Mouse (Mus musculus): Measurements from ENCODE around the gene Gdpd5.
A peak's percentile ranks its signal among the peaks of the same experiment; 100 is the strongest.
"Not testable (repeated sequence)": the region's sequence is repeated elsewhere in the genome, so short reads cannot be mapped to it uniquely, and the experiment has no call there.

Gene Gdpd5

GRCm38 (mm10) chr7:99374325-99374724 is 6.9 kb upstream of the Gdpd5 start:
- not testable (repeated sequence) for DNase-seq

- peak; percentile 59 for DNase-seq
Measured at GRCm38 (mm10) chr7:99375455-99375854, 5.8 kb upstream of the Gdpd5 start.

DNA sequence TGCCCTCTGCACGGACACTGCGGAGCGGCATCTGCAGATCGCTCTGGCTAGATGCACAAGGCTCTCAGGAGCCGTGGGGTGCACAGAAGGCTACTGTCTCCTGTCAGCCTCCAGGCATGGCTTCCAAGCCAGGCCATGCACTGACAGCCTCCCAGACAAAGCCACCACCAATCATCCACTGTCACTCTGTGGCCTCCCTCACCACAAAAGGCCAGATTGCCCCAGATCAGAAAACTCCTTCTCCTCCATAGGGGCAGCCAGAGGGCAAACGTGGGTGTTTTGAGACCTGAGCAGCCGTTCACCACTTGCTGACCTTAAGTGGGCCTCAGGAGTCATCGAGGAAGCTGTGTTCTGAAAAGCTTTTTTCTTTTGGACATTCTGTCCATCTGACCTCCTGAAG is 2.3 kb upstream of the Gdpd5 start:
- no peak for DNase-seq

DNA sequence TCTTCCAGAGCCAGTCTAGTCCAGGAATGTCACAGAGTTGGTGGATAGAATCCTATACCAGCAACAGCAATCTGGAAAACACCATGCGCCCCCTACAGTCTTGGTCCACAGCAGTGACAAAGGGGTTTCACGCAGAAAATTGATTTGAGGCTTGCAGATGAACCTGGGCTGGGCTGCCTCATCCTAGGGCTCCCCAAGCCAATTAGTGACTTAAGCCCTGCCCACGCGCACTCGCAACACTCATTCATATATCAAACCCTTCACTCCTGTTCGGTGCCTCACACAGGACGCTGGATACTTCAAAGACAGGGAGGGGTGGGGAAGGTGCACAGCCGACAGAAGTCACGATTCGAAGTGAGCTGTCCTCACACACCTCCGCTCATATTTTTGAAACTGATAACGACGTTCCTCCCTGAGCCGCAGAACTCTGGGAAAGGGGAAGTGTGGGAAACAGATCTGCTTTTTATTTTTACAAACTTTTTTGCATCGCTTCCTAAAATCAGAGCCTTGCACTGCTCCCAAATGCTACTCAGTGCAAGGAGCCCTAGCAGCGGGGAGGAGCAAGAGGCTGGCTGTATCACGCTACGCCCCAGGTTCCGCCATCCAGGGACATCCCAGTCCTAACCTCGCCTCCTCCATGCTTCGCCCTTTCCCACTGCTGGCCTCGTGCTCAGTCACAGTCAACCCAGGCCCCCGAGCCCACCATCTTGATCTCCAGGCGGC is 562 bp upstream of the Gdpd5 start:
- peak; percentile 85 for DNase-seq

DNA sequence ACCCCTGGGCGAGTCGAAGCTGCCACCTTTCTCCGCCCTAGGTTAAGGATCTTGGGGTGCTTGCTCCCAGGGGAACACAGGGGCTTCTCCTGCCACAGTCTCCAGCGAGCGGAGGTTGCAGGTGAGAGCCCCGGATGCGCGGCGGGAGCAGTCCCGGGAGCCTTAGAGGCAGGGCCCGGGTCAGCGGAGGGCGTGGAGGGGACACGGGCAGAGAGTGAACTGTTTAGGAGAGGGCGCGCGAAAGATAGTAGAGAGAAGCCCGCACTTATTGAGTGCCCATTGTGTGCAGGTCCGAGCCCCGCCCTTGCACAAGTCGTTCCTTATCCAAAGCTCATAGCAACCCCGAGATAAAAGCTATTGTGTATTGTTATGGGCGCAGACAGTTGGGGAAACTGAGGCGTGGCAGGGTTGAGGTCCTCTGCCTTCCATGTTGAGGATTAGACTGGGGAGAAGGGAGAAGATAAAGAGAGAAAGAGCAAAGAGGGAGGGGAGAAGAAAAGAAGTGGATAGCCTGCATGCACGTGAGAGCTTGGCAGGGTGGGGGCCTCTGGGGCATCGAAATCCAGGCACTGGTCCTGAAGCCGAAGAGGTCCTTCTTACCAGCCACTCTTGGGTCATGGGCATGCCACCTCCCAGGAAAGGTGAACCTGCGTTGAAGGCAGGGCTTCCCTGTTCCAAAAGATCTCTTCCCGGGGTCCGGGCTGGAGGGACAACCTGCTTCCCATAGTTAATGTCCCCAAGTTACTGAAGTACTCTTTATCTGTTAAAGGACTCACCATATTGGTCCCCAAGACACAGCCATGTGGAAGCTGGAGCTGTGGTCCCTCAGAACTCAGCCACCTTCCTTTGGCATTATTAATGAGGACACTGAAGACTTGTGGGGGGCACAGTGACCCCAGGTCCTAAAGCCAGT is 1.1 kb downstream of the Gdpd5 start:
- peak; percentile 34 for DNase-seq

GRCm38 (mm10) chr7:99383246-99383645 is 2.0 kb downstream of the Gdpd5 start:
- no peak for DNase-seq

DNA sequence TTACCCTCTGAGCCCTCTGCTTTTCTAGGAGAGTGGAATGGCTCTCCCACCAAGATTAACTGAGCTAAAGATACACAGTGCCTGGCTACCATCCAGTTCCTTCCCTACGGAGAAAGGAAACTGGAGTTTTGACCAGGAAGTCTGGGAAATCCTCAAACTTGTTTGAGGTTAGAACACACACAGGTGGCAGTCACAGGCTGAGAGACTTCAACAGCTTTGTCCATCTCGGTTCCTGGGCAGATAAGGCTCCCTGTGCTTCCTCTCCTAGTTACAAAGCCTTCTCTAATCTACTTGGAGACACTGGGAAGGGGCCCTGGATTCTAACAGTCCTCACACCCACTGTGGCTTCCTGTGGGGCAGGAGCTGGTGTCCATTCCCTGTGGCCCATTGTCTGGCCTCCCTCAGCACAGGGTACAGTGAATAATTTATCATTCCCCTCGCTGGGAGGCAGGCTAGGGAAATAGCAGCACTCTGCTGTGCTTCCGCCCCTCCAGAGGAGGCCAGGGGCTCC is 2.9 kb downstream of the Gdpd5 start:
- peak; percentile 59 for DNase-seq

DNA sequence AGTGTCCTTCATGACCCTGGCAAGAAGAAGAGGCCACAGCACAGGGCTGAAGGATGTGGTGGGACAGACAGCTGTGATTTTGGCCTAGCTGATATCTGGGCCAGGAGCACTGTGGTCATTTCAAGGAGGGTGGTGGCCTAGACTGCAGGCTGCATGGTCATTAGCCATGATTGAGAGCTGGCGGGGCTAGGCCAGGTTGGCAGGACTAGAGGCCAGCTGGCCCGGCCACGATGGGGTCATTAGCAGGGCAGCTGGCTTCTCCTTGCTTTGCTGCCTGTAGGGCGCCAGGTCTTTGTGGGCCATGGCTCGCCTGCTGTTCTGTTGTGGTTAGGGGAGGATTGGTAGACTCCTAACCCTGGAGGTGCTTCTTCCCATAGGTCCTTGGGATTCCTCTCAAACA is 4.8 kb downstream of the Gdpd5 start:
- no peak for DNase-seq

- no peak for DNase-seq
Measured at GRCm38 (mm10) chr7:99386811-99387210, 5.6 kb downstream of the Gdpd5 start.

- no peak for DNase-seq
Measured at GRCm38 (mm10) chr7:99387356-99387755, 6.1 kb downstream of the Gdpd5 start.

DNA sequence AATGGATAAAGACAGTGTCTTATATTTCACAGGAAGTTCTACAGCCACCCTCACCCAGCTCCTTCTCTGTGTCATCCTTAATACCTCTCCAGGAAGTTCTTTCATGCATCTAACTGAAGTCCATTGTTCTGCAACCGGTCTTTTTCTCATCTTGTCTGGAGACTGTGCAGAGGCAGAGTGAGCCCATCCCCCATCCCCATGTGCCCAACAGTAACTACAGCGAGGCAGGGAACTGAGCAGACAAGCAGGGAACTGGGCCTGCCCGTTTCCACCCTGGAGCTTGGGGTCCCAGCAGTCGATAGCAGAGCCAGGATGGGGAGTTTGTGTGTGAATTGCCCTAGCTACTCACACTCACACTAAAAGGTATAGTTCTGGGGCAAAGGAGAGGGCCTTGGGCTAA is 9.3 kb downstream of the Gdpd5 start:
- peak; percentile 55 for DNase-seq

DNA sequence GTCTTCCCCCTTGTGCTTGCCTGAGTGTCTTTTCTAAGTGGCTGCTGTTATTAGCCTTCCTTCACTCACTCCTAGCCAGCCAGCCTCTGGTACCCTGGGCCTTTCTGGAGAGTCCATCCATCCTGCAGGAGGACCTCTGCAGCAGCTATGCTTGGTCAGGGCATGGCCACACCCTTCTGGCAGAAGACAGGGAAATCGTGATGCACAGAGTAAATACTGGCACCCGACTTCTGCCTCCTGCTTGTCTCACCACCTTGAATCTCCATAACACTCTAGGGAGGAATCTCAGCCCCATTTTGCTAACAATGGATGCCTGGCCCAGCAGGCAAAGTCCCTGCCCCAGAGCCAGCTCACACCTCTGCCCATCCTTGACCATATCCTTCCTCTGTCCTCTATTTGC is 11.5 kb downstream of the Gdpd5 start:
- DNase-seq, result no peak

DNA sequence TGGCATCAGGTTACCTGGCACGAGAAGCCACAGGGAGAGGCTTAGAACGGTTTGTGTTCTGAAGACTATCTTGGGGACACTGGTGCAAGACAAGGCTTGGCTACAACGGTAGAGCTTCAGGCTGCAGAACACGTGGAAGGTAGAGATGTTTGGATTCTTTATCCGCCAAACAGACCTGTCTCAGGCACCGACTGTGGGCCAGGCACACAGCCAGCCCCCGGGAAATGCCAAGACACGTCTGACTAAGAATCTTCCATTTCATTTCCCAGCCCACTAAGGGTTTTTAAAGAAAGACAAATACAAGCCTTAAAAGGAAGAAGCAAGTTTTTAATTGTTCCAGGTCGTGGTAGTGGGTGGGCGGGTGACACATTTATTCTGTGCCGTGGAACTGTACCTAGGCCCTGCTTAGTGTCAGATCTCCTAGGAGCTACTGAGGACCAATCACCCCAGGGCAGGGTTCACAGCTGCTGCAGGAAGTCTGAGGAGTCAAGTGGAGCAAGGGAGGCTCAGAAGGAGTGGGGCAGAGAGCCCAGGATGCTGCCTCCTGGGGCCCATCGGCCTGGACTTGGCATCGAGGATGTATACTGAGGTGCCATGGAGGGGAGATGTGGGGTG is 12.6 kb downstream of the Gdpd5 start:
- DNase-seq, result no peak

DNA sequence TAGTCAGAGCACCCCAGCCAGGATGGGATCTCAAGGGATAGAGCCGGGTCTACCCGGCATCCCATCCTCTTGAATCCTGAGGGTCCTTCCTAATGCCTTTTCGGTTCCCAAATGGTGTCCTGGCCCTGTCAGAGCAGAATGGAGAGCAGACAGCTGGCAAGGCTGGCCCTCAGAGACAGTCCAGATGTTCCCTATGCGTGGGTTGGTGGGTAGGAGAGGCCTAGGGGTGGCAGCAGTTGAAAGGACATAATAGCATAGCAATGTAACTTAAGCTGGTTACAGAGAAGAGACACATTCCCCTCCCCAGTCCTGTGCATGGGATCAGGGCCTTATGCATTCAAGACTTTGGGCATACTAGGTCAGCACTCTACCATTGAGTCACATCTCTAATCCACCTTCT is 14.2 kb downstream of the Gdpd5 start:
- DNase-seq, result no peak

DNA sequence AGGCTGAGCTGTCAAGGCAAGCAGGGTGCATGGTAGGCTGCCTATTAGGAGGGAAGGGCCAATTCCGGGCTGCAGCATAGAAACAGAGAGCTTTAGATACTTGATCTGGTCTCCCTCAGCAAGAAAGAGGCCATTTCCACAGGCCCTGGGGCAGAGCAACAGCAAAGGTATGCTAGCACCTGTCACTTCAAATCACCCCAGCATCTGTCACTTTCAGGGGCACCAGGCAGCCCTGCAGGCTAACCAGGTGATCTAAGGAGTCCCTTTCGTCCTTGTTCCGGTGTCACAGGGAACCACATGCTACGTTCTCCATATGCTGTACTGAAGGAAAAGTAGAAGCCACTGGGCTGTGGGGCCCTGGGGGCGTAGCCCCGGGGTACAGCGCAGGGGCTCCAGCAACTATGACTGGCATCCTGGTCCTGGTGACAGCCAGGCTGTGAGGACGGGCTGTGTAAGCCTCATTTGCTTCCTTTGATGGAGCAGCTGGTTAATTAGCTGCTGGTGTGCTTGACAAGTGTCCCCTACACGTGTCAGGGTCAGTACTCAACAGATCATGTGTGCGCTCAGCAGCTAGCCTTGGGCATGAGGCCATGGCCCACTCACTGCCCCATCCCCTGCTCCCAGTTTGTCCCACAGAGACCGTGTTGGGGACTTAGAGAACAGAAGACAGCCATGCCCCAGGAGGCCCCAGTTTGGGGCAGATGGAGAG is 14.8 kb downstream of the Gdpd5 start:
- no peak for DNase-seq

DNA sequence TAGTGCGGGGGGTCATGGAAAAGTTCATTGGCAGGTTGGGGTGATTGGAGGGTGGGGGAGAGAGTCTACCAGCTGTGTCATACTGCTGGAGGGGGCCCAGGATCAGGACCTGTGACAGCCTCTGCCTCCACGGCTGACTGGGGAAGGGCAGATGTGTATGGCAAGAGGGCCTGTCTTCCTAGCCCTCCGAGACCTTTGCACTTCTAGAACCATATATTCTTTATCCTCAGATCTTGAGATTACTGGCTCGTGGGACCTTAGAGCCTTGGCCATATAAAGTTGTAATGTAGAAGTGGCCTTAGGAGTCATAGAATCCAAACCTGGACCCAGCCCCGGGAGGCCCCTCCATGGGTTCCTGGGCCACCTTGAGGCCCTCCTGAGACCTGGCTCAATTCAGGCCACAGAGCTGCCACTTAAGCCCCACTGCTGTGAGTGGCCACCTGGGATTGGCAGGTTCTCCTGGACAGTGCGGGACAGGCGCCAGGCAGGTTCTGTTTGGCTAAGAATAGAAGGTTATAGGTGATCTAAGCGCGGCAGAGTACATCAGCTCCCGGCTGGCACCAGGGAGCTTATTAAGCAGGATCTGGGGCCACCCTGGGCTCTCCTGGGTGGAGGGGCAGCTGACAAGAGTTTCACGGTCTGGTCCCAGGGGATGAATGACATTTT is 15.9 kb downstream of the Gdpd5 start:
- no peak for DNase-seq

- peak; percentile 54 for DNase-seq
Measured at GRCm38 (mm10) chr7:99401373-99401772, 20.2 kb downstream of the Gdpd5 start.

- DNase-seq, result no peak
Measured at GRCm38 (mm10) chr7:99402477-99402876, 21.3 kb downstream of the Gdpd5 start.

GRCm38 (mm10) chr7:99403254-99403653 is 22.0 kb downstream of the Gdpd5 start:
- no peak for DNase-seq

DNA sequence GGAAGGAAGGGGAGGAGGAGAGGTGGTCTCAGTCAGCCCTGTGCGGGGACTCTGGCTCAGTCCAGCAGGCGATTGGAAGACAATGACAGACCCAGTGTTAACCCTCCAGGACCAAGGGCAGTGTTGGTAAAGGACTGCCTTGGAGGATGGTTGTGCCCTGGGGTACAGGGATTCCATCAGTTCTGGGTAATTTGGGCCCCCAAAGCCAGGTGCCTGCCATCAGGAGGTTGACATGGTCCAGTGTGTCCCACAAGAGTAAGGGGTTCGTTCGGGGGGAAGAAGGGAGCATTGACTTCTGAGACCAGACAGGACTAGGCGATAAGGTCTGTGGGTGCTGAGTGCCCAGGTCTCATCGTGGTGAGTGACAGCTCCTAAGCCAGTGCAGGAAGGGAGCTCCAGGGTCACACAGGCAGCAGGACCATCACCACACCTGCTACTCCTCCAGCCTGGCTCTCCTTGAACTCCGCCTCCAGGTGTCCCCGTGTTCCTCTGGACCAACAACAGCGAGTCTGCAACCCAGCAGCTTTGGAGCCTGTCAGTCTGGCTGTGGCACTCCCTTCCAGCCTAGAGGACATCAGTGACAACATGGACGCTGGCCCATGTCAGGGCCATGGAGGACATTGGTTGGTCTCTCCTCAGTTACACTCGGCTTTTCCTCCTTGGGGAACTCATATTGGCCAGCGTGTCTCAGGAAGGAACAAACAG is 23.0 kb downstream of the Gdpd5 start:
- DNase-seq, result no peak

GRCm38 (mm10) chr7:99405386-99406155 is 24.4 kb downstream of the Gdpd5 start:
- DNase-seq, result peak; percentile 43

Measured in embryo, embryonic 11 days (tissue).